Mouse (Mus musculus) layer of hippocampus, adult 8-10 months (tissue): Measurements from ENCODE around the gene Ube2d1. TPM values are rescaled to one million over a fixed set of nuclear protein-coding genes. Genes with fewer than 3 reads are reported as not detected.

ENCODE experiments used
- DNase-seq, 2 experiments: peaks; one replicate each; pipeline ENCODE4 v3.0.0; 2022; ENCODE audit warnings: low spot score in 2 of 2
- total RNA-seq, 4 experiments: library from RNA; stranded (reverse); gene quantifications; 2 replicates each; pipeline ENCODE4 v1.2.4; 2022

Ube2d1 gene
- total RNA-seq, 4 experiments from 2014 or later: 48.3 to 51.1 (median 49.1) TPM

GRCm38 (mm10) chr10:71291179-71291661 is 6.2 kb upstream of the Ube2d1 start:
- no peak for DNase-seq

GRCm38 (mm10) chr10:71284511-71285125 is 444 bp downstream of the Ube2d1 start:
- peak in 1 of 2 experiments; percentile 29 for DNase-seq

- no peak for DNase-seq
Observed at GRCm38 (mm10) chr10:71284131-71284510, 941 bp downstream of the Ube2d1 start.

GRCm38 (mm10) chr10:71273008-71273739 is 11.9 kb downstream of the Ube2d1 start:
- DNase-seq: peak; percentile 46 to 59

- no peak for DNase-seq
Observed at GRCm38 (mm10) chr10:71267973-71268372, 17.1 kb downstream of the Ube2d1 start.

- DNase-seq: peak; percentile 52 to 72
Observed at GRCm38 (mm10) chr10:71267511-71267910, 17.6 kb downstream of the Ube2d1 start.

GRCm38 (mm10) chr10:71265067-71265466 is 20.0 kb downstream of the Ube2d1 start:
- no peak for DNase-seq

GRCm38 (mm10) chr10:71261637-71262036 is 23.4 kb downstream of the Ube2d1 start:
- DNase-seq: no peak

- DNase-seq: no peak
Observed at GRCm38 (mm10) chr10:71258943-71259342, 26.1 kb downstream of the Ube2d1 start.

GRCm38 (mm10) chr10:71258516-71258915 is 26.5 kb downstream of the Ube2d1 start:
- DNase-seq: no peak

- no peak for DNase-seq
Observed at GRCm38 (mm10) chr10:71253147-71253546, 31.9 kb downstream of the Ube2d1 start.

- DNase-seq: no peak
Observed at GRCm38 (mm10) chr10:71252421-71252820, 32.6 kb downstream of the Ube2d1 start.

- DNase-seq: no peak
Observed at GRCm38 (mm10) chr10:71251846-71252245, 33.2 kb downstream of the Ube2d1 start.

- no peak for DNase-seq
Observed at GRCm38 (mm10) chr10:71251256-71251655, 33.8 kb downstream of the Ube2d1 start.

GRCm38 (mm10) chr10:71250472-71250871 is 34.6 kb downstream of the Ube2d1 start:
- DNase-seq: peak; percentile 61 to 69

- DNase-seq: no peak
Observed at GRCm38 (mm10) chr10:71249086-71249880, 35.8 kb downstream of the Ube2d1 start.

- DNase-seq: no peak
Observed at GRCm38 (mm10) chr10:71246956-71247355, 38.1 kb downstream of the Ube2d1 start.

GRCm38 (mm10) chr10:71239479-71240120 is 45.5 kb downstream of the Ube2d1 start:
- DNase-seq: no peak

GRCm38 (mm10) chr10:71238240-71238554 is 46.9 kb downstream of the Ube2d1 start, which contains the start of gene Tfam:
Gene Tfam (minus strand): TSS chr10:71238280.
- DNase-seq: no peak

- DNase-seq: peak; percentile 89 to 92
Observed at GRCm38 (mm10) chr10:71237516-71238239, 47.4 kb downstream of the Ube2d1 start.

GRCm38 (mm10) chr10:71234071-71234470 is 51.0 kb downstream of the Ube2d1 start:
- DNase-seq: no peak
